Mouse (Mus musculus) retina, adult 2 months (tissue): ENCODE measurements around the gene Ucp2.
"Not testable (repeated sequence)": the region's sequence is repeated elsewhere in the genome, so short reads cannot be mapped to it uniquely, and the experiment has no call there.

ENCODE experiments used
- DNase-seq: peaks from one replicate; pipeline ENCODE4 v3.0.0-alpha.2; 2012; ENCODE audit warnings: low read depth, low spot score

Gene Ucp2

GRCm38 (mm10) chr7:100479100-100479822 lies 13.9 kb upstream of the Ucp2 start:
- no peak for DNase-seq

DNA sequence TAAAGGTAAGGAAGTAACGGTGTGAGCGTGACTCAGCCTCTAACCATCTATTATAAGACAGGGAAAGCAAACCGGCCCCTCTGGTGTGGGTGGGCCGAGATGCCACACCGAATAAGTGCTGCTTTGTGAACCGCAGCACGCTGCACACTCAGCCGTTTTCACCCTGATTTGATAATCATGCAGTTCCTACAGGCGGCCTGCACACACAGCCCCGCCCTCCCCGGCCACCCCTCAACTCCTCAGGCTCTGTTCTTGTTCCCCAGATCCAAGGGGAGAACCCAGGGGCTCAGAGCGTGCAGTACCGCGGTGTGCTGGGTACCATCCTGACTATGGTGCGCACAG lies 13.3 kb upstream of the Ucp2 start:
- DNase-seq: no peak

GRCm38 (mm10) chr7:100480175-100480574 lies 13.0 kb upstream of the Ucp2 start:
- DNase-seq: no peak

GRCm38 (mm10) chr7:100482046-100482445 lies 11.1 kb upstream of the Ucp2 start:
- not testable (repeated sequence) for DNase-seq

DNA sequence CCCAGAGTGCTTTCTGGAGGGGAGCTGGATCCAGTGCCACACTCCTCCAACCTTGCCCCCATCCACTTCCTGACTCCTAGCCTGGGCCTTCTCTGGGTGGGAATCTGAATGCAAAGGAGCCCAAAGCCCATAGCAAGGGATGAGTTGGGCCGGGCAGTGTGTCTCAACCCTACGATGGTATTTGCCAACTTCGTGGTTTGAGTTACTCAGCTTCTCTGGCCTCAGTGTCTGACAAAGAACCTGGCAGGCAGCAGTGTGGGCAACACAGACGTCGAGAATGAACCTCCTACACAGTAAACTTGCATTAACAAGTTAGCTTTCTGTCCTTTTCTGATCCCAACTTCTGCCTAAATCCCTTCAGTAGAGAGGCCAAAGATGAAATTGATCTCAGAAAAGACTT lies 8.6 kb upstream of the Ucp2 start:
- no peak for DNase-seq

DNA sequence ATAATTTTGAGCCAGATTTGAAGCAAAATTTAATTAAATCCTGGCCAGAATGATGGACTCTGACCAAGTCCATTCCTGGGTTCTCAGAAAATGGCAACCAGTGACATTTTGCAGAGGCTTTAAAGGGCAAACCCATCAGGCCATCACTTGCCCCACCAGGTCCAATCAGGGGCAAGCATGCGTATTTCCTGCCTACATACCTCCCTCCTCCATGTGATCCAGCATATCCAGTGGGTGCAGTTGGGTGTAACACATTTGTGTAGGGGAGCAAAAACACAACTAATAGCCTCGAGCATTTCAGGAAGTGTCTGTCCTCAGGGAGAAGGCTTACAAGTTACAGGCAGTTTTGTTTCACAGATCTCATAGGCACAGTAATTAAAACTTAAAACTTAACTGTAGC lies 5.8 kb upstream of the Ucp2 start:
- DNase-seq: no peak

GRCm38 (mm10) chr7:100488474-100489048 lies 4.6 kb upstream of the Ucp2 start:
- no peak for DNase-seq

DNA sequence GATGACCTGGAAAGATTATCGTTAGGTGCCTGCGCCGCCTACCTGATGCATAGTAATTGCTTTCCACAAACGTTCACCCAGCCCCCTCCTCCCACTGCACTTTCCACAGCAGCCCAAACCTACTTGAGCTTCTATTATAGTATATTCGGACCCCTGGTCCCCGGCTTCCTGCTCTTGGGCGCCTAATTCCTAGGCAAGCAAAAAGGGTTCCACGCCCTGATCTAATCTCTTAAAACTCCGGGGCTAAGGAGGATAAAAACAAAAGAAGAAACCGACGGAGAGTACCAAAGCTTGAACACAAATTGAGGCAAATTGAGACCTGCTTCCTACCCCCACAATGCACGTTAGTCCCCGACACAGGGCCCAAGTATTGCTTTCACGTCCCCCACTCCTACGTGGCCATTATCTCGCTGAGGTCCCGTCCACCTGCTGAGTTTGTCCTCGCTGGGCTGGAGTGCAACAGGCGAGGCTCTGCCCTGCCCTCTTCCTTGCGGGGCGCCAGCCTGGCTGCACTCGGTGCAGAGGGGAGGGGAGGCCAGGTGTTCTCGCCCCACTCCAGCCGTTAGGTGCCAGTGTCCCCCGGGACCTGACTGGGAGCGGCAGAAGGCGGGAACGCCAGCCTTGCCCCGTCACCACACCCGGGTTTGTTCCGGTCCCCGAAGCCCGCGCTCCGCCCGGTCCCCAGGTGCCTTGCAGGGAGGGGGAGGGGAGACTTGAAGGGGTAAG lies 583 bp upstream of the Ucp2 start:
- DNase-seq: no peak

DNA sequence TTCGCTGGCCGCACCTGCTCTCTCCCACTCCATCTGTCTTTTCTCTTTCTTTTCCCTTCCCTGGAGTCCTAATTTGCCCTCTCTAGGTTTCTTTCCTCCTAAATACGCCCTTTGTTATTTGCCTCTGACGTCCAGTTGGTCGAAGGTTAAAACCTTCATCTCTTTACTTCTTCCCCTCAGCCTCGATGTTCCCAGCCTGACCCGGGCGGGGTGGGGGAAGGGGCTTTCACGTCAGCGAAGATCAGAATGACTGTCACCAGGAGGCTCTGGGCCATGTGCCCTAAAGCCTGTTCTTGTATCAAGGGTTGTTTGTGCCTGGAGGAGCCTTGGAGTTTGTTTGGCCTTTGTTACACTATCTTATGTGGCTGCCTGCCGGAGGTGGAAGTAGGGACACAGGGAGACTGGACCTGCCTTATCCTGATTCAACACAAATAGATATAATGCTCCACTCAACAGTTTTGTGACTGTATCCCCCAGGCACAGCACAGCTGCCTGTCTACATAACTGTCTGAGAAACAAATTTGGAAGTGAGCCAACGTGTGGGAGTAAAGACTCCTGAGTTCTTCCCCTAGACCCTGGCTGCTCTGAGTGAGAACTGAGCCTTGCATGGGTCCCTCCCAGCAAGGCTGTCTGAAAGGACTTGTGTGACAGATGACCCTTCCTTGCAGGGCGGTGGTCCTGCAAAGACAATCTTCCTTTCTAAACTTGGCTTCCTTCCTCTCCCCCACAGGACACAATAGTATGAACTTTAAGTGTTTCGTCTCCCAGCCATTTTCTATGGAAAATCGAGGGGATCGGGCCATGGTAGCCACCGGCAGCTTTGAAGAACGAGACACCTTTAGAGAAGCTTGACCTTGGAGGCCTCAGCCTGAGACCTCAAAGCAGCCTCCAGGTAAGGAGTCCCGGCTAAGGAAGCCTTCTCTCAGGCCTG lies 612 bp downstream of the Ucp2 start:
- no peak for DNase-seq

DNA sequence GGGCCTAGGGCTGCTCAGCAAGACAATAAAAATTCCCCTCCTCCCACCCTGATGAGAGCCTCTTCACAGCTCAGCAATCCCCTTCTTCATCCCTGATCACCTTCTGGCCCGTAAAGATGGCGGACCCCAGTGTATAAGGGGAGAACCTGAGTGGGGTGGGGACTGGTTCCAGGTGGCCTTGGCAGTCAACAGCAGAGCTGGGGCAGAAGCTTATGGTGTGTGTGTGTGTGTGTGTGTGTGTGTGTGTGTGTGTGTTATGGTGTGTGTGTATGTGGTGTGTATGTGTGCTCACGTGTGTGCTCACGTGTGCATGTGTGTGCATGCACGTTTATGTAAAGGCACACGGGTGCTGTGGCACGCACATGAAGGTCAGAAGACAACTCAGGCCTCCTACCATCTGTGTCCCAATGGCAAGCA lies 1.3 kb downstream of the Ucp2 start:
- DNase-seq: no peak

GRCm38 (mm10) chr7:100495042-100495441 lies 1.9 kb downstream of the Ucp2 start:
- DNase-seq: no peak

- no peak for DNase-seq
These were observed 2.6 kb downstream of the Ucp2 start for GRCm38 (mm10) chr7:100495581-100496251.

DNA sequence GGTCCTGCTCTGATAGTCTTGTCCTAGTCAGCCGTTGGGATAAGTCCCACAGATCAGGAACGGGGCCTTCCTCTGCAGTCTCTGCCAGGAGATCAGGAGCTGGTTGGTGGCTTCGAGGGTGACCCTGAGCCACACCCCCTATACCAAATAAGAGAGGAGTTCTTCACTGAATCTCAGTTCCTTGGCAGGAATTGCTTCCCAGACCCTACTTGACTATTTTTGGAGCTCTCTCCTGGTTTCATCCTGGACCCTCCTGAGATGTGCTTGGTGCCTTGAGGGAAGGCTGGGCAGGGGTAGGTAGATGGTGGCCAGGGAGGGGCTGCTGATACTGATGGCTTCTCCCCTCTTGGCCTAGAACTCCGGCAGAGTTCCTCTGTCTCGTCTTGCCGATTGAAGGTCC lies 3.2 kb downstream of the Ucp2 start:
- DNase-seq: no peak

- no peak for DNase-seq
These were observed 3.7 kb downstream of the Ucp2 start for GRCm38 (mm10) chr7:100496791-100497190.

DNA sequence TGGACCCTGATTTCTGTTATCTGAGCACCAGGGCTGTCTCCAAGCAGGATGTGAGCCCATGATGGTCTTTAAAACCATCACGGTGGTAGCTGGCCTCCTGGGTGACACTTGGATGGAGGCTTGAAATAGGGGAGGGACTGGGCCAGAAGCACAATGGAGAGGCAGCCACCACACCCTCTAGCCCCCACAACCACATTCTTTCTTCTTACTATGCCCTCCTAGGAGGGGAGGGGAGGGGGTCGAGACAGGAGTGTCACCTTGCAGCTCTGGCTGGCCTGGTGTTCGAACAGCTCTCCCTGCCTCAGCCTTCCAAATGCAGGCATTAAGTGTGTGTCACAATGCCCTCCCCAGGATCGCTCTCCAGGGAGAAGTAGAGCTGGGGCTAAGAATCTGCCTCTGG lies 4.3 kb downstream of the Ucp2 start:
- no peak for DNase-seq

DNA sequence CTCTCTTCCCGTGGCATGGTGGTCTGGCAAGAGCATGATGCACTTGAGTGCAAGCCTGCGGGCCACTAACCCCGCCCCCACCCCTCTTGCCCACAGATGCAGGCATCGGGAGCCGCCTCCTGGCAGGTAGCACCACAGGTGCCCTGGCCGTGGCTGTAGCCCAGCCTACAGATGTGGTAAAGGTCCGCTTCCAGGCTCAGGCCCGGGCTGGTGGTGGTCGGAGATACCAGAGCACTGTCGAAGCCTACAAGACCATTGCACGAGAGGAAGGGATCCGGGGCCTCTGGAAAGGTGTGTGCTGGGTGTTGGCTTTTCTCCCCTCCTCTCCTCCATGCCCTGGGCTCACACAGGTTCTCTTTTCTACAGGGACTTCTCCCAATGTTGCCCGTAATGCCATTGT lies 4.8 kb downstream of the Ucp2 start:
- DNase-seq: no peak

DNA sequence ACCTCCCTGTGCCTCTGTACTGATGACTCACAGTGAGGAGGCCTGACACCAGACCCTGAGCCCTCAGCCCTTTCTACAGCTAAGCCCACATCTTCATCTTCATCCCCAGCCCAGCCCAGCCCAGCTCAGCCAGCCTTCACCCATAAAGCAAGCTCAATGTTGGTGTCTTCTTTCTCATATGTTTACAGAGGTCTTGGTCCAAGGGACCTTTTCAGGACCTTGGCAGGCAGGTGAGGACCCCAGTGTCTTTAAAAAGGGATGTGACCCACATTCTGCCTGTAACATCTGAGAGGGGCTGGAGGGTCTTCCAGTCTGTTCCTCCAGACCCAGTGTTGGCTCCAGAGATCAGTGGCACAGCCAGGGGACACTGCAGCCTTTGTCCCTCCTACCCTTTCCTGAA lies 6.3 kb downstream of the Ucp2 start:
- no peak for DNase-seq

GRCm38 (mm10) chr7:100500276-100500977 lies 7.3 kb downstream of the Ucp2 start:
- no peak for DNase-seq

GRCm38 (mm10) chr7:100501027-100501843 lies 8.1 kb downstream of the Ucp2 start:
- DNase-seq: no peak

DNA sequence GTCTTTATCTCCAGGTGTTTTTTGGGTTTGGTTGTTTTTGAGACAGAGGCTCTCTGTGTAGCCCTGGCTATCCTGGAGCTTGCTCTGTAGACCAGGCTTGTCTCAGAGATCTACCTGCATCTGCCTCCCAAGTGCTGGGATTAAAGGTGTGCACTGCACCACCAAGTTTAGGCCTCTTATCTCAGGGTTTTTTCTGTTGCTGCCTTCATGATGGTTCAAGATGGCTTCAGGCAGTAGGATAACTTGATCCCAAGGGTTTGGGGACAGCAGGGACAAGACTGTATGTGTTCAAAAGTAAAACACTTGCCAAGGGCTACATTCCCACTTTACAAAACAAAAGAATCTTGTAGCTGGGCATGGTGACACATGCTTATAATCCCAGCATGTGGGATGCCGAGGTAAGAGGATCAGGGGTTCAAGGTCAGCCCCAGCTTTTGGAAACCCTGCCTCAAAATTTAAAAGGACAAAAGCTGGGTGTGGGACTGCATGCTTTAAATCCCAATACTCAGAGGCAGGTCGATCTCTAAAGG lies 8.8 kb downstream of the Ucp2 start:
- no peak for DNase-seq
